Mouse (Mus musculus) bone marrow macrophage, adult 2 months (primary cell): Measurements from ENCODE around the gene Pitpna.

Experiments
- CTCF ChIP-seq: IDR thresholded peaks from 2 replicates; pipeline ENCODE4 v1.5.1; 2012; ENCODE audit warnings: low read depth, mild to moderate bottlenecking, low read length, moderate library complexity
- POLR2A ChIP-seq: IDR thresholded peaks from 2 replicates; pipeline ENCODE4 v1.6.1; 2012; ENCODE audit warnings: mild to moderate bottlenecking, low read depth, low read length, borderline replicate concordance

DNA sequence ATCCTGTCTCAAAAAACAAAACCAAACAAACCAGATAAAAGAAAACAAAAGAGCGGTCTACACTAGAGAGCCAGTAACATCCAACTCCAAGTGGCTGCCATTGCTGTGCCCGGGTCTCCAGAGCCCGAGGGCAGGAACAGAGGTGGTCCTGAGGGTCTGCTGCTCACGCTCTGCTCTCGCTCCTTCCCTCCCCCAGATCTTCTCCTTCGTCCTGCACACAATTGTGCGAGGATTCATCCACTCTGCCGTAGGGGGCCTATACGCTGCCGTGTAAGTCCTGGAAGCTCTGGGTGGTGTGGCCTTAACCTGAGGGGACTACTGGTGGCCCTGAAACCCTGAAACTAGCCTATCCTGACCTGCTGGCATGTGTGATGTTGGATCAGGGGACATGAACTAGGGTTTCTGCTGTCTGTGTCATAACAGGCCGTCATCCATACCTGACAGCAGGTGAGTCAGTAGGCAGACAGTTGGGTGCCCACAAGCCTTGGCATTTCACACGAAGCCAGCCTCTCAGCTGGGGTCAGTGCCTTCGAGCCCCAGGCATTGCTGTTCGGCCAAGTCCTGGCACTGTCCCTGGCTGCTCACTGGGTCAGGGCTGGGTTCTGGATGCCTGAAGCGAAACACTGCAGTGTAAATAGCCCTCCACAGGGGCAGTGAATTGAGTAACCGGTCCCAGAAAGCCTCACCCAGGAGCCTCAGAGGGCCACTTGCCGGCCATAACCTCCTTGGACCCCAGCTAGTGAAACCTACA lies 17.3 kb upstream of the Pitpna start:
- no peak for TF ChIP-seq CTCF
- TF ChIP-seq POLR2A: no peak
